Mouse (Mus musculus): ENCODE measurements around the gene Olfr1423. TPM values are rescaled to one million over a fixed set of nuclear protein-coding genes. Genes with fewer than 3 reads are reported as not detected.

Gene Olfr1423
- total RNA-seq, 1 experiment: 0.27 TPM

GRCm38 (mm10) chr19:11994703-11995431 is 46.2 kb downstream of the Olfr1423 start:
- Histone ChIP-seq H3K36me3 (ENCODE audit: control insufficient read depth, insufficient read depth, low read length, poor library complexity, severe bottlenecking) (peaks cover 22% of the 10 kb centered on the region), H3K9me3 (ENCODE audit: control insufficient read depth, insufficient read depth, low read depth, low read length) (no peaks in the 10 kb centered on the region), H3K4me1 (ENCODE audit: control insufficient read depth in 2 of 2, insufficient read depth in 2 of 2, low read length in 2 of 2, poor library complexity in 1 of 2) (peaks cover 0 to 8% of the 10 kb centered on the region in 2 experiments; a peak in 1 of 4 replicates), H3K9ac (ENCODE audit: insufficient read depth, low read depth, low read length, poor library complexity, severe bottlenecking) (no peak overlapping the region), H3K4me3 (ENCODE audit: insufficient read depth in 1 of 2, low read depth in 1 of 2, low read length in 2 of 2, poor library complexity in 1 of 2, severe bottlenecking in 1 of 2) (no peak overlapping the region), H3K27ac (ENCODE audit: insufficient read depth, low read depth, low read length, poor library complexity, severe bottlenecking) (no peak overlapping the region)
- DNase-seq (ENCODE audit: low read depth, low spot score): no peak
- in situ Hi-C loops (cut with MboI; ENCODE audit: low sequenced_read_pairs in 2 of 2, unreplicated experiment in 2 of 2): loop anchor here in 1 of 2 experiments (25.0 kb wide), 1 partner anchor 1383 kb away; the partner anchor contains the start of genes Ddb1 and Tkfc
- TF ChIP-seq MAFK (IDR thresholded peaks at IDR 0.05; ENCODE audit: insufficient read depth, low read depth, low read length) (peak; percentile 74), CHD2 (IDR thresholded peaks at IDR 0.05; ENCODE audit: low read depth, low read length) (no peak)

- H3K36me3 ChIP-seq (ENCODE audit: control insufficient read depth, insufficient read depth, low read length, poor library complexity, severe bottlenecking): peaks cover 23% of the 10 kb centered on the region
- H3K4me1 ChIP-seq (ENCODE audit: control insufficient read depth in 2 of 2, insufficient read depth in 2 of 2, low read length in 2 of 2, poor library complexity in 1 of 2): peaks cover 0 to 5% of the 10 kb centered on the region in 2 experiments; a peak in 1 of 4 replicates
- H3K9me3 ChIP-seq (ENCODE audit: control insufficient read depth, insufficient read depth, low read depth, low read length): no peaks in the 10 kb centered on the region
- TF ChIP-seq CHD2 (IDR thresholded peaks at IDR 0.05; ENCODE audit: low read depth, low read length): no peak
- TF ChIP-seq ZNF384 (IDR thresholded peaks at IDR 0.05; ENCODE audit: low read depth, low read length): no peak
- no peak for TF ChIP-seq MAFK (IDR thresholded peaks at IDR 0.05; ENCODE audit: insufficient read depth, low read depth, low read length)
- no peak for TF ChIP-seq ZC3H11A (IDR thresholded peaks at IDR 0.05; ENCODE audit: borderline replicate concordance, low read depth, low read length)
- no peak for TF ChIP-seq HCFC1 (IDR thresholded peaks at IDR 0.05; ENCODE audit: borderline replicate concordance, insufficient read depth, low read length)
- in situ Hi-C loops (cut with MboI; ENCODE audit: low sequenced_read_pairs in 2 of 2, unreplicated experiment in 2 of 2): loop anchor here in 1 of 2 experiments (25.0 kb wide), 1 partner anchor 1380 kb away; the partner anchor contains the start of genes Ddb1 and Tkfc
- DNase-seq (ENCODE audit: low read depth, low spot score): no peak
- no peak overlapping the region for H3K9ac ChIP-seq (ENCODE audit: insufficient read depth, low read depth, low read length, poor library complexity, severe bottlenecking)
- H3K4me3 ChIP-seq (ENCODE audit: insufficient read depth in 1 of 2, low read depth in 1 of 2, low read length in 2 of 2, poor library complexity in 1 of 2, severe bottlenecking in 1 of 2): no peak overlapping the region
- H3K27ac ChIP-seq (ENCODE audit: insufficient read depth, low read depth, low read length, poor library complexity, severe bottlenecking): no peak overlapping the region
These were observed 48.6 kb downstream of the Olfr1423 start for GRCm38 (mm10) chr19:11992441-11993029.

GRCm38 (mm10) chr19:11992034-11992433 is 49.1 kb downstream of the Olfr1423 start:
- no peak overlapping the region for H3K27ac ChIP-seq (ENCODE audit: insufficient read depth, low read depth, low read length, poor library complexity, severe bottlenecking)
- no peak for DNase-seq (ENCODE audit: low read depth, low spot score)
- H3K4me1 ChIP-seq (ENCODE audit: control insufficient read depth in 2 of 2, insufficient read depth in 2 of 2, low read length in 2 of 2, poor library complexity in 1 of 2): peaks cover 0 to 5% of the 10 kb centered on the region in 2 experiments; a peak in 1 of 4 replicates
- H3K9ac ChIP-seq (ENCODE audit: insufficient read depth, low read depth, low read length, poor library complexity, severe bottlenecking): no peak overlapping the region
- H3K9me3 ChIP-seq (ENCODE audit: control insufficient read depth, insufficient read depth, low read depth, low read length): no peaks in the 10 kb centered on the region
- H3K4me3 ChIP-seq (ENCODE audit: insufficient read depth in 1 of 2, low read depth in 1 of 2, low read length in 2 of 2, poor library complexity in 1 of 2, severe bottlenecking in 1 of 2): no peak overlapping the region
- peaks cover 23% of the 10 kb centered on the region for H3K36me3 ChIP-seq (ENCODE audit: control insufficient read depth, insufficient read depth, low read length, poor library complexity, severe bottlenecking)
- in situ Hi-C loops (cut with MboI; ENCODE audit: low sequenced_read_pairs in 2 of 2, unreplicated experiment in 2 of 2): loop anchor here in 1 of 2 experiments (25.0 kb wide), 1 partner anchor 1380 kb away; the partner anchor contains the start of genes Ddb1 and Tkfc
- TF ChIP-seq ZNF384 (IDR thresholded peaks at IDR 0.05; ENCODE audit: low read depth, low read length): no peak
- TF ChIP-seq ZC3H11A (IDR thresholded peaks at IDR 0.05; ENCODE audit: borderline replicate concordance, low read depth, low read length): no peak
- TF ChIP-seq MAFK (IDR thresholded peaks at IDR 0.05; ENCODE audit: insufficient read depth, low read depth, low read length): no peak
- no peak for TF ChIP-seq HCFC1 (IDR thresholded peaks at IDR 0.05; ENCODE audit: borderline replicate concordance, insufficient read depth, low read length)

GRCm38 (mm10) chr19:11989334-11989733 is 51.8 kb downstream of the Olfr1423 start:
- no peak overlapping the region for H3K4me3 ChIP-seq (ENCODE audit: insufficient read depth in 1 of 2, low read depth in 1 of 2, low read length in 2 of 2, poor library complexity in 1 of 2, severe bottlenecking in 1 of 2)
- no peaks in the 10 kb centered on the region for H3K9me3 ChIP-seq (ENCODE audit: control insufficient read depth, insufficient read depth, low read depth, low read length)
- H3K4me1 ChIP-seq (ENCODE audit: control insufficient read depth in 2 of 2, insufficient read depth in 2 of 2, low read length in 2 of 2, poor library complexity in 1 of 2): no peaks in the 10 kb centered on the region
- DNase-seq (ENCODE audit: low read depth, low spot score): no peak
- H3K36me3 ChIP-seq (ENCODE audit: control insufficient read depth, insufficient read depth, low read length, poor library complexity, severe bottlenecking): peaks cover 27% of the 10 kb centered on the region
- H3K9ac ChIP-seq (ENCODE audit: insufficient read depth, low read depth, low read length, poor library complexity, severe bottlenecking): no peak overlapping the region
- in situ Hi-C loops (cut with MboI; ENCODE audit: low sequenced_read_pairs in 2 of 2, unreplicated experiment in 2 of 2): loop anchor here in 1 of 2 experiments (25.0 kb wide), 1 partner anchor 1377 kb away; the partner anchor contains the start of genes Ddb1 and Tkfc
- H3K27ac ChIP-seq (ENCODE audit: insufficient read depth, low read depth, low read length, poor library complexity, severe bottlenecking): no peak overlapping the region
- no peak for TF ChIP-seq HCFC1 (IDR thresholded peaks at IDR 0.05; ENCODE audit: borderline replicate concordance, insufficient read depth, low read length)
- TF ChIP-seq ZNF384 (IDR thresholded peaks at IDR 0.05; ENCODE audit: low read depth, low read length): no peak
- TF ChIP-seq ZC3H11A (IDR thresholded peaks at IDR 0.05; ENCODE audit: borderline replicate concordance, low read depth, low read length): no peak
- TF ChIP-seq CHD2 (IDR thresholded peaks at IDR 0.05; ENCODE audit: low read depth, low read length): no peak
- TF ChIP-seq MAFK (IDR thresholded peaks at IDR 0.05; ENCODE audit: insufficient read depth, low read depth, low read length): no peak

Data from ES-E14 (cell line).